Mouse (Mus musculus) neural tube, embryonic 14.5 days (tissue): Measurements from ENCODE around the gene Kctd7. TPM values are rescaled to one million over a fixed set of nuclear protein-coding genes. Genes with fewer than 3 reads are reported as not detected.

Experiments used
- ATAC-seq: fragments of 200-750 bp; cut with Nextera tagmentation; 2 replicates; pipeline ENCODE4 v1.8.0; 2017; ENCODE audit warnings: low read depth, mild to moderate bottlenecking, moderate TSS enrichment, moderate library complexity
- H3K27ac ChIP-seq: fragments of 300-500 bp; sonication (generic); 2 replicates; pipeline ENCODE4 v1.5.1; 2014; ENCODE audit warnings: low read depth, mild to moderate bottlenecking, control low read depth, low read length, moderate library complexity, mixed read lengths
- H3K27me3 ChIP-seq: fragments of 300-500 bp; sonication (generic); 2 replicates; pipeline ENCODE4 v1.6.1; 2014; ENCODE audit warnings: low read length; ENCODE audit not compliant: control insufficient read depth, insufficient read depth
- H3K36me3 ChIP-seq: fragments of 300-500 bp; sonication (generic); 2 replicates; pipeline ENCODE4 v1.6.1; 2014; ENCODE audit warnings: low read length, mixed read lengths; ENCODE audit not compliant: control insufficient read depth, insufficient read depth
- H3K4me1 ChIP-seq: fragments of 300-500 bp; sonication (generic); 2 replicates; pipeline ENCODE4 v1.6.1; 2014; ENCODE audit warnings: low read length; ENCODE audit not compliant: control insufficient read depth, insufficient read depth
- H3K4me2 ChIP-seq: fragments of 300-500 bp; sonication (generic); 2 replicates; pipeline ENCODE4 v1.6.1; 2014; ENCODE audit warnings: mild to moderate bottlenecking, low read depth, low read length, control low read depth
- H3K4me3 ChIP-seq: fragments of 300-500 bp; sonication (generic); 2 replicates; pipeline ENCODE4 v1.5.1; 2014; ENCODE audit warnings: low read depth, low read length, control low read depth, mixed read lengths
- H3K9ac ChIP-seq: fragments of 300-500 bp; sonication (generic); replicated peaks from 2 replicates; pipeline ENCODE4 v1.6.1; 2014; ENCODE audit warnings: low read depth, mild to moderate bottlenecking, control low read depth, low read length, mixed read lengths
- H3K9me3 ChIP-seq: fragments of 300-500 bp; sonication (generic); 2 replicates; pipeline ENCODE4 v1.6.1; 2016; ENCODE audit warnings: low read length; ENCODE audit not compliant: control insufficient read depth
- WGBS: fragments of 180-500 bp; shearing (Covaris S2); extraction: QIAGEN DNeasy Blood & Tissue Kit; methylation state at CpG from one replicate; pipeline ENCODE4 v1.1.7; 2014; 5-methylcytosine and 5-hydroxymethylcytosine counted together
- polyA plus RNA-seq: library from polyadenylated mRNA; unstranded; fragments of >200 nt; fragmentation: Nextera tagmentation; extraction: Ambion mirVana; gene quantifications from 2 replicates; pipeline ENCODE4 v1.2.1, GENCODE M21; 2014

Gene Kctd7
- polyA plus RNA-seq, 1 experiment from 2014 or later, result 16.1 TPM

- peaks cover 4% of the 10 kb centered on the region; the same call in 1 of the 2 replicates for H3K36me3 ChIP-seq
- H3K4me3 ChIP-seq, result no peak overlapping the region
- H3K9ac ChIP-seq, result no peak overlapping the region
- H3K27ac ChIP-seq, result no peak overlapping the region
- ATAC-seq, result no peak
- H3K4me2 ChIP-seq, result no peak overlapping the region
- 89% methylated on average over 7 of the region's 7 CpGs for WGBS
- no peaks in the 10 kb centered on the region for H3K27me3 ChIP-seq
- 0 out of 2 replicates have a peak, but pooled peaks cover 3% of the 10 kb centered on the region for H3K4me1 ChIP-seq
- no peaks in the 10 kb centered on the region for H3K9me3 ChIP-seq
Measured at GRCm38 (mm10) chr5:130116857-130117256, 27.8 kb upstream of the Kctd7 start.

DNA sequence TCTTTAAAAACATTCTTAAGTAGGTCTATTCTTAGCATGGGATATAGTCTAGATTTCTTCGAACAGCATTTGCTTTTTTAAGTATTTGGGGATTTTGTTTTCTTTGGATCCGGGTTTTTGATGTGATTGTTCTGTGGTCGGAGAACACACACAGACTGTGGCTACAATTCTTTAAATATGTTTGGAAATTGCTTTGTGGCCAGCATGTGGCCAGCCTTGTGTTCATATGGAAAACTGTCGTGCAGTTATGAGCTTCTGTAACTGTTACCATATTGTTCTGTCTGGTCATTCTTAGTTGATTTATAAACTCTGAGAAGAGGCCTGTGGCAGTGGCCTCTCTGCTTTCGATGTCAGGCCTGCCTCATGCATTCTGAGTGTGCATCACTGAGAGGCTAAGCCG is 26.7 kb upstream of the Kctd7 start:
- ATAC-seq, result no peak
- Histone ChIP-seq H3K4me1 (0 out of 2 replicates have a peak, but pooled peaks cover 3% of the 10 kb centered on the region), H3K9me3 (no peaks in the 10 kb centered on the region), H3K36me3 (peaks cover 4% of the 10 kb centered on the region; the same call in 1 of the 2 replicates), H3K4me3 (no peak overlapping the region), H3K9ac (no peak overlapping the region), H3K27me3 (no peaks in the 10 kb centered on the region), H3K27ac (peak overlapping the region; percentile 31; the same call in 1 of the 2 replicates), H3K4me2 (no peak overlapping the region)
- 78% methylated on average over 6 of the region's 6 CpGs for WGBS

DNA sequence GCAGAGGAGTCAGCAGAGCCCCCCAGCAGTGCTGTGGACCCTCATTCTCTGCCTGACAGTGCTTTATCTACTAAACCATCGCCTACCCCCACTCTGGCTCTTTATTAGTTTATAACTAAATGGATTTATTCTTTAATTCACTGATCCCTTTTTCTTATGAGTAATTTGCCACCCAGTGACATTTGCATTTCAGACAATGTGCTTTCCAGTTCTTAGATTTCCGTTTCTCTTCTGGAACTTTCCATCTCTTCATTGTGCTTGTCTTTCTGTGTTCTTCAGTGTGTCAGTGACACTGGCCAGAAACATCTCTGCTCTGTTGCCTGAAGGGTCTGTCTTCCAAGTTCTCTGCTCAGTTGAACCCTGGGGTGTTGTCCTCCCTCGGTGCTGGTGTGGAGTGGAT is 25.4 kb upstream of the Kctd7 start:
- Histone ChIP-seq H3K36me3 (peaks cover 4% of the 10 kb centered on the region; the same call in 1 of the 2 replicates), H3K4me3 (no peak overlapping the region), H3K27ac (no peak overlapping the region), H3K4me1 (0 out of 2 replicates have a peak, but pooled peaks cover 3% of the 10 kb centered on the region), H3K9ac (no peak overlapping the region), H3K9me3 (no peaks in the 10 kb centered on the region), H3K4me2 (no peak overlapping the region), H3K27me3 (no peaks in the 10 kb centered on the region)
- ATAC-seq, result no peak
- WGBS, result 85% methylated on average over 3 of the region's 3 CpGs

GRCm38 (mm10) chr5:130120070-130120736 is 24.5 kb upstream of the Kctd7 start:
- H3K9ac ChIP-seq, result no peak overlapping the region
- 88% methylated on average over 12 of the region's 12 CpGs for WGBS
- H3K4me3 ChIP-seq, result no peak overlapping the region
- no peak for ATAC-seq
- no peak overlapping the region for H3K4me2 ChIP-seq
- no peaks in the 10 kb centered on the region for H3K36me3 ChIP-seq
- H3K27me3 ChIP-seq, result no peaks in the 10 kb centered on the region
- 0 out of 2 replicates have a peak, but pooled peaks cover 3% of the 10 kb centered on the region for H3K4me1 ChIP-seq
- H3K9me3 ChIP-seq, result no peaks in the 10 kb centered on the region
- H3K27ac ChIP-seq, result no peak overlapping the region

DNA sequence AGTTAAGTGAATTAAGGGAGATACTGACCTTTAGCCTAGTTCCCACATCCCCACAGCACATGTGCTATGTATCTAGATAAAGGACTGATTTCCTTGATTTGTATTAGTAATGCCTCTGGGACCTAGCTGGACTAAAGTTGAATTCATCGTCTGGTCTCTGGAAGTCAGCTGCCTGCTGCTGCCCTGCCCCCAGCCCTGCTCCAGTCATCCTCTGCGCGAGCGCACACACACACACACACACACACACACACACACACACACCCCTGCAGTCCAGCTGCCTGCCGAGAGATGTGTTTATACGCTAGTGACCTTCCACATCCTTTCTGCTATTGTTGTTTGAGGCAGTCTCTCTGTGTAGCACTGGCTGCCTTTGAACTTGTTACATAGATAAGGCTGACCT is 23.8 kb upstream of the Kctd7 start:
- no peak for ATAC-seq

DNA sequence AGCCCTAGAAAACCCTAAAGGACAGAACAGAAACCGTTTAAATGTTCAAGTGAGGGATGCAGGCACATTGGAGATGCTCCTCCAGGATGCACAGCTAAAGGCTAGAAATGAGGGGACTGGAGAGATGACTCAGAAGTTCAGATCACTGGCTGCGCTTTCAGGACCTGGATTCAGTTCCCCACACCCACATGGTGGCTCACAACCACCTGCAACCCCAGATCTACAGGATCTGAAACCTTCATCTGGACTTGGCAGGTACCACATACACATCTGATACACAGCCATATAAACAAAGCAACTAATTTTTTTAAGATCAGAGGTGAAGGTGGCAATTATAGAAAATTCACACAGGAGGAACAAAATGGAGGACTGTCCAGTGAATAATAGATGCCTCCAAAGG is 22.3 kb upstream of the Kctd7 start:
- Histone ChIP-seq H3K4me1 (0 out of 2 replicates have a peak, but pooled peaks cover 3% of the 10 kb centered on the region), H3K4me3 (no peak overlapping the region), H3K9me3 (no peaks in the 10 kb centered on the region), H3K36me3 (no peaks in the 10 kb centered on the region), H3K9ac (no peak overlapping the region), H3K4me2 (no peak overlapping the region), H3K27me3 (no peaks in the 10 kb centered on the region), H3K27ac (no peak overlapping the region)
- WGBS, result 95% methylated on average over 2 of the region's 2 CpGs
- ATAC-seq, result no peak

More for the DNA sequence above, 23.8 kb upstream of the Kctd7 start:
- H3K4me1 ChIP-seq, result 0 out of 2 replicates have a peak, but pooled peaks cover 3% of the 10 kb centered on the region
- no peak overlapping the region for H3K9ac ChIP-seq
- H3K27ac ChIP-seq, result no peak overlapping the region
- no peak overlapping the region for H3K4me3 ChIP-seq
- no peaks in the 10 kb centered on the region for H3K27me3 ChIP-seq
- WGBS, result 44% methylated on average over 6 of the region's 6 CpGs
- no peaks in the 10 kb centered on the region for H3K9me3 ChIP-seq
- H3K36me3 ChIP-seq, result no peaks in the 10 kb centered on the region
- H3K4me2 ChIP-seq, result no peak overlapping the region

DNA sequence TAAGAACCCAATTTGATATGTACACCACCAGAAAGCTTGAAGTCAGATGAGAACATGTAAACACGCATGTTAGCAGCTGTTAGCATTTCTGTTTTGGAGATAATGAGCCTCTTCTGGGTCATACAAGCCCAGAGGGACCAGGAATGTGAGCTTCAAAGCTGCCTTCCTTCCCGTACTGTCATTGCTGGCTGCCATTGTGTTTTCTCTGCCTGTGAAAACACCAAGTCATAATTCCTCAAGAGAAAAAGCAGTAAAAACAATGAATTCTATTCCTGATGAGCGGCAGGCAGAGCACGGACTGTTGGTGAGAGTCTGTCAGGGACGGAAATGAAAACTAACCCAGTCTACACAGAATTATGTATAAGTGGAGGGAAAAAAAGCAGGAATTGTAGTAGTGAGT is 20.4 kb upstream of the Kctd7 start:
- Histone ChIP-seq H3K4me3 (no peak overlapping the region), H3K36me3 (no peaks in the 10 kb centered on the region), H3K9ac (no peak overlapping the region), H3K4me2 (no peak overlapping the region), H3K4me1 (0 out of 2 replicates have a peak, but pooled peaks cover 2% of the 10 kb centered on the region), H3K9me3 (no peaks in the 10 kb centered on the region), H3K27ac (no peak overlapping the region), H3K27me3 (no peaks in the 10 kb centered on the region)
- WGBS, result 41% methylated on average over 5 of the region's 5 CpGs
- no peak for ATAC-seq

DNA sequence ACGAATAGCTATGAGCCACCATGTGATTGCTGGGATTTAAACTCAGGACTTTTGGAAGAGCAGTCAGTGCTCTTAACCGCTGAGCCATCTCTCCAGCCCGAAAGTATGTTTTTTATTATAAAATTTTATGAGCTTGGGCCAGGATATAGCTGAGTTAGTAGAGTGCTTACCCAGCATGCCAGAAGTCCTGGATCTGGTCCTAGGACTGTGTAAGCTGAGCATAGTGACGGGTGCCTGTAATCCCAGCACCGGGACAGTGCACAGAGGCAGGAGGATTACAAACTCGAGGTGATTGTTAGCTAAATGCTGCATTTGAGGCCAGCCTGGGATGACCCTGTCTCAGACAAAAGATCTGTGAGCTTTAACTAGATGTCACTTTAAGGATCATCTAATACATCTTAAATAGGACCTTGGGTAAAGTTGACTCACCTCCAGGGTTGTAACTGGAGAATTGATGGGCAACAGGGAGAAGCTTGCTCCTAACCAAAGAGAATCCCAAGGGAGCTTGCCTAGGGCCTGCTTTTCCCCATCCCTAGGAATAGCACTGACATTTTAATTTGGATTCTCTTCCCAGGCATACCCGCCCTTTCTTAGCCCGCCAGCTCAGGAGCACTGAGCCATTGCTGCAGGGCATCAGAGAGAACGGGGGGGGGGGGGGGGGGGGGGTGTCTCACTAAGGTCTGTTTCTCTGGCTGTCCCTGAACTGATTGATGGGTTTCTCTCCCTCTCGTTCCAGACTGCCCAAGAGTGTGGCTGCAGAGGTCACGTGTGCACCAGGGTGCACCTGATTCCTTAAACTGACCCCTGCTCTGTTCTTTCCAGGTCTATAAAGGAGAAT is 15.8 kb upstream of the Kctd7 start:
- H3K36me3 ChIP-seq, result no peaks in the 10 kb centered on the region
- H3K9me3 ChIP-seq, result no peaks in the 10 kb centered on the region
- no peak for ATAC-seq
- H3K27me3 ChIP-seq, result no peaks in the 10 kb centered on the region
- 61% methylated on average over 11 of the region's 11 CpGs for WGBS
- no peak overlapping the region for H3K27ac ChIP-seq
- H3K4me2 ChIP-seq, result no peak overlapping the region
- H3K4me3 ChIP-seq, result no peak overlapping the region
- no peak overlapping the region for H3K9ac ChIP-seq
- no peaks in the 10 kb centered on the region for H3K4me1 ChIP-seq

- H3K27ac ChIP-seq, result no peak overlapping the region
- H3K4me3 ChIP-seq, result no peak overlapping the region
- no peaks in the 10 kb centered on the region for H3K36me3 ChIP-seq
- H3K9ac ChIP-seq, result no peak overlapping the region
- no peaks in the 10 kb centered on the region for H3K9me3 ChIP-seq
- no peaks in the 10 kb centered on the region for H3K4me1 ChIP-seq
- WGBS, result 92% methylated on average over 5 of the region's 5 CpGs
- no peaks in the 10 kb centered on the region for H3K27me3 ChIP-seq
- H3K4me2 ChIP-seq, result no peak overlapping the region
- ATAC-seq, result no peak
Measured at GRCm38 (mm10) chr5:130129524-130129793, 15.2 kb upstream of the Kctd7 start.
